Comparison of ENCODE assay signal across 17 mouse cellular contexts in genomic region chr5:27707283-27707682, GRCm38 (mm10).
DNase-seq lines count a peak whose midpoint lies in the region; ATAC-seq and TF ChIP-seq lines count a peak whose summit lies in the region.
"Had no signal": no experiment of that assay in that cellular context is flagged by ENCODE, and none has a peak within 500 bp of the region (broad histone marks: within the 10 kb centered on the region; RNA-seq: fewer than 3 reads in every experiment).

No protein-coding gene starts in this region.

- no peak overlapping the region for H3K4me3 ChIP-seq in kidney, embryonic 15.5 days (replicated peaks)
- H3K4me3 ChIP-seq in MEL (ENCODE audit: control insufficient read depth in 1 of 2, insufficient read depth in 1 of 2, low read depth in 2 of 2, low read length in 2 of 2): no peak overlapping the region
- no peak overlapping the region for H3K4me3 ChIP-seq in bone marrow, adult 2 months (replicated peaks; ENCODE audit: control insufficient read depth, low read depth, low read length)
- no peak overlapping the region for H3K4me3 ChIP-seq in liver, embryonic 11.5 days (ENCODE audit: low read depth, low read length)
- H3K4me3 ChIP-seq: hindbrain, embryonic 15.5 days had no signal

- no peak for TF ChIP-seq RAD21 in MEL (IDR thresholded peaks at IDR 0.05; ENCODE audit: low read depth, low read length)

- TF ChIP-seq POLR2A in MEL (IDR thresholded peaks at IDR 0.05; ENCODE audit: control insufficient read depth in 1 of 2, insufficient read depth in 1 of 2, low read depth in 1 of 2, low read length in 2 of 2, poor library complexity in 1 of 2): no peak
- no peak for TF ChIP-seq POLR2A in bone marrow, adult 2 months (IDR thresholded peaks at IDR 0.05; ENCODE audit: borderline replicate concordance, control insufficient read depth, low read depth, low read length)

- H3K9ac ChIP-seq in kidney, embryonic 15.5 days: no peak overlapping the region
- no peak overlapping the region for H3K9ac ChIP-seq in MEL (ENCODE audit: control insufficient read depth, low read depth, low read length, poor library complexity, severe bottlenecking)
- H3K9ac ChIP-seq in liver, embryonic 11.5 days (ENCODE audit: low read depth, low read length): no peak overlapping the region
- H3K9ac ChIP-seq: hindbrain, embryonic 15.5 days had no signal

- no peak for TF ChIP-seq EP300 in MEL (IDR thresholded peaks at IDR 0.05; ENCODE audit: low read depth in 1 of 2, low read length in 2 of 2)

- DNase-seq in kidney, adult 8-10 months: no peak
- peak; percentile 31 for DNase-seq in MEL (ENCODE audit: low read depth, low spot score)
- DNase-seq in liver, embryonic 11.5 days (ENCODE audit: low spot score): no peak
- no peak for DNase-seq in lung, postnatal 25 days (ENCODE audit: low spot score)
- DNase-seq in layer of hippocampus, adult 9-11 months: no peak
- DNase-seq: cerebellum, postnatal 25 days; kidney, adult 2 months; layer of hippocampus, postnatal 36 days; lung, adult 18-20 months; lung, postnatal 36 days; right cerebral cortex, adult 18-20 months; spleen, adult 18-20 months; thymus, postnatal 14 days had no signal

- no peak overlapping the region for H3K4me2 ChIP-seq in kidney, embryonic 15.5 days
- no peak overlapping the region for H3K4me2 ChIP-seq in liver, embryonic 11.5 days
- H3K4me2 ChIP-seq: hindbrain, embryonic 15.5 days had no signal

- no peaks in the 10 kb centered on the region for H3K9me3 ChIP-seq in kidney, embryonic 15.5 days (replicated peaks)
- H3K9me3 ChIP-seq in MEL (replicated peaks; ENCODE audit: insufficient read depth, low read length): no peaks in the 10 kb centered on the region
- no peaks in the 10 kb centered on the region for H3K9me3 ChIP-seq in liver, embryonic 11.5 days (ENCODE audit: control insufficient read depth, low read length)
- H3K9me3 ChIP-seq: hindbrain, embryonic 15.5 days had no signal

- 0 out of 2 replicates have a peak, but pooled peaks have one; percentile 31 for ATAC-seq in kidney, embryonic 15.5 days (replicated peaks; ENCODE audit: low FRiP score)
- ATAC-seq in liver, embryonic 11.5 days (replicated peaks; ENCODE audit: low FRiP score): peak; percentile 60
- ATAC-seq: forebrain, embryonic 16.5 days had no signal

- peaks cover 37% of the 10 kb centered on the region for H3K4me1 ChIP-seq in kidney, embryonic 15.5 days
- H3K4me1 ChIP-seq in MEL (ENCODE audit: control insufficient read depth in 1 of 2, insufficient read depth in 2 of 2, low read length in 2 of 2): peaks cover 6 to 40% of the 10 kb centered on the region in 2 experiments
- H3K4me1 ChIP-seq in bone marrow, adult 2 months (ENCODE audit: control insufficient read depth, insufficient read depth, low read length): no peaks in the 10 kb centered on the region; the same call in 1 of the 2 replicates
- peaks cover 30% of the 10 kb centered on the region for H3K4me1 ChIP-seq in liver, embryonic 11.5 days (replicated peaks; ENCODE audit: control insufficient read depth, insufficient read depth, low read length)

- H3K27ac ChIP-seq in kidney, embryonic 15.5 days: peak overlapping the region; percentile 66
- H3K27ac ChIP-seq in MEL (ENCODE audit: control insufficient read depth, low read depth, low read length): no peak overlapping the region
- H3K27ac ChIP-seq in bone marrow, adult 2 months (ENCODE audit: control insufficient read depth, insufficient read depth, low read depth, low read length, poor library complexity): peak overlapping the region; percentile 26
- H3K27ac ChIP-seq in liver, embryonic 11.5 days (ENCODE audit: low read depth, low read length): no peak overlapping the region
- H3K27ac ChIP-seq: hindbrain, embryonic 15.5 days had no signal

- H3K36me3 ChIP-seq in kidney, embryonic 15.5 days: no peaks in the 10 kb centered on the region
- H3K36me3 ChIP-seq in MEL (ENCODE audit: control insufficient read depth in 1 of 2, insufficient read depth in 2 of 2, low read length in 2 of 2): peaks cover 0 to 27% of the 10 kb centered on the region in 2 experiments; a peak in 2 of 4 replicates
- no peaks in the 10 kb centered on the region for H3K36me3 ChIP-seq in liver, embryonic 11.5 days (ENCODE audit: control insufficient read depth, insufficient read depth, low read length)

- TF ChIP-seq CTCF in MEL (IDR thresholded peaks at IDR 0.05 in 2 of 3, conservative IDR thresholded peaks at IDR 0.05 in 1 of 3; ENCODE audit: control insufficient read depth in 1 of 3, insufficient read depth in 1 of 3, low read depth in 2 of 3, low read length in 3 of 3, poor library complexity in 1 of 3, severe bottlenecking in 1 of 3): no peak
- TF ChIP-seq CTCF in bone marrow, adult 2 months (IDR thresholded peaks at IDR 0.05; ENCODE audit: control insufficient read depth, insufficient read depth, low read length): no peak

- H3K27me3 ChIP-seq in kidney, embryonic 15.5 days: no peaks in the 10 kb centered on the region
- no peaks in the 10 kb centered on the region for H3K27me3 ChIP-seq in MEL (ENCODE audit: control insufficient read depth in 1 of 2, insufficient read depth in 2 of 2, low read length in 2 of 2)
- no peaks in the 10 kb centered on the region for H3K27me3 ChIP-seq in liver, embryonic 11.5 days (replicated peaks; ENCODE audit: control insufficient read depth, insufficient read depth, low read length)
- H3K27me3 ChIP-seq: hindbrain, embryonic 15.5 days had no signal

- no peaks in the 10 kb centered on the region for H3K79me2 ChIP-seq in MEL (ENCODE audit: control insufficient read depth, insufficient read depth, low read length, poor library complexity)

TF ChIP-seq in MEL, 35 proteins besides CTCF, POLR2A, EP300 and RAD21:
- TF ChIP-seq MYB (IDR thresholded peaks at IDR 0.05; ENCODE audit: low read depth, low read length) (no peak), ZMIZ1 (IDR thresholded peaks at IDR 0.05; ENCODE audit: low read depth, low read length) (no peak), TBP (IDR thresholded peaks at IDR 0.05; ENCODE audit: low read depth, low read length) (no peak), BHLHE40 (IDR thresholded peaks at IDR 0.05; ENCODE audit: borderline replicate concordance, low read depth, low read length) (no peak), UBTF (IDR thresholded peaks at IDR 0.05; ENCODE audit: borderline replicate concordance, insufficient read depth, low read depth, low read length) (no peak), RCOR1 (IDR thresholded peaks at IDR 0.05; ENCODE audit: low read depth, low read length) (no peak), MAZ (IDR thresholded peaks at IDR 0.05; ENCODE audit: low read depth, low read length) (no peak), SMC3 (IDR thresholded peaks at IDR 0.05; ENCODE audit: low read depth, low read length) (no peak), TCF12 (IDR thresholded peaks at IDR 0.05; ENCODE audit: low read depth, low read length) (no peak), MAFK (IDR thresholded peaks at IDR 0.05; ENCODE audit: borderline replicate concordance, low read depth, low read length) (no peak), NELFE (IDR thresholded peaks at IDR 0.05; ENCODE audit: low read depth, low read length) (no peak), GATA1 (IDR thresholded peaks at IDR 0.05; ENCODE audit: low read depth, low read length) (no peak), ELF1 (IDR thresholded peaks at IDR 0.05; ENCODE audit: low read depth, low read length) (no peak), MXI1 (IDR thresholded peaks at IDR 0.05; ENCODE audit: low read depth, low read length) (no peak)

Comparison
In these comparisons a context has a peak if more than half of its experiments do, and no peak if none do; other contexts are left out.
1. H3K27ac ChIP-seq: peak in kidney, embryonic 15.5 days (single experiment) and bone marrow, adult 2 months (single experiment); none in MEL (single experiment) and liver, embryonic 11.5 days (single experiment).